Mouse (Mus musculus) cerebellum, adult 2 months (tissue): ENCODE results near the gene Mier2. TPM values are rescaled to one million over a fixed set of nuclear protein-coding genes. Genes with fewer than 3 reads are reported as not detected.
A peak's percentile ranks its signal among the peaks of the same experiment; 100 is the strongest.

Source experiments
- DNase-seq, 2 experiments: peaks; one replicate each; pipeline ENCODE4 v3.0.0; 2021
- H3K27ac ChIP-seq: fragments of 200-500 bp; 2 replicates; pipeline ENCODE4 v1.5.1; 2012; ENCODE audit warnings: low read length, control low read depth, inconsistent platforms; ENCODE audit not compliant: insufficient read depth
- H3K27me3 ChIP-seq: fragments of 200-500 bp; 2 replicates; pipeline ENCODE4 v1.6.1; 2012; ENCODE audit warnings: inconsistent platforms, mild to moderate bottlenecking, low read length, moderate library complexity; ENCODE audit not compliant: control insufficient read depth, insufficient read depth
- H3K4me1 ChIP-seq: fragments of 200-500 bp; 2 replicates; pipeline ENCODE4 v1.6.1; 2011; ENCODE audit warnings: low read length; ENCODE audit not compliant: control insufficient read depth, insufficient read depth
- H3K4me3 ChIP-seq: fragments of 200-500 bp; replicated peaks from 2 replicates; pipeline ENCODE3; 2011; ENCODE audit warnings: mild to moderate bottlenecking, low read depth, low read length, control low read depth; ENCODE audit not compliant: insufficient read depth
- CTCF ChIP-seq: fragments of 200-500 bp; IDR thresholded peaks from 2 replicates; pipeline ENCODE4 v1.5.1; 2011; ENCODE audit warnings: low read depth, mild to moderate bottlenecking, control low read depth, low read length, moderate library complexity, borderline replicate concordance; ENCODE audit not compliant: insufficient read depth
- POLR2A ChIP-seq: fragments of 200-500 bp; IDR thresholded peaks from 2 replicates; pipeline ENCODE4 v1.6.1; 2011; ENCODE audit warnings: low read length, control low read depth, borderline replicate concordance; ENCODE audit not compliant: insufficient read depth
- WGBS: fragments of 180-500 bp; shearing (Covaris S2); methylation state at CpG from one replicate; pipeline ENCODE4 v1.1.7; 2018; 5-methylcytosine and 5-hydroxymethylcytosine counted together
- polyA plus RNA-seq: library from polyadenylated mRNA; depleted of rRNA; stranded (reverse); fragments of >200 nt; gene quantifications from 2 replicates; pipeline ENCODE4 v1.2.3, GENCODE M21; 2012

Gene Mier2
- polyA plus RNA-seq, 1 experiment = 70.3 TPM

- TF ChIP-seq CTCF (no peak), POLR2A (no peak)
- H3K27ac ChIP-seq = no peak overlapping the region
- WGBS = 67% methylated on average over 11 of the region's 11 CpGs
- peaks cover 8% of the 10 kb centered on the region for H3K4me1 ChIP-seq
- no peak for DNase-seq
- no peaks in the 10 kb centered on the region for H3K27me3 ChIP-seq
- no peak overlapping the region for H3K4me3 ChIP-seq
Observed at GRCm38 (mm10) chr10:79542171-79542570, 12.8 kb downstream of the Mier2 start.

GRCm38 (mm10) chr10:79541522-79541921 lies 13.5 kb downstream of the Mier2 start:
- 41% methylated on average over 15 of the region's 15 CpGs for WGBS
- Histone ChIP-seq H3K4me1 (peaks cover 8% of the 10 kb centered on the region), H3K4me3 (no peak overlapping the region), H3K27me3 (no peaks in the 10 kb centered on the region), H3K27ac (no peak overlapping the region)
- no peak for DNase-seq
- no peak for TF ChIP-seq CTCF
- no peak for TF ChIP-seq POLR2A

- DNase-seq = peak in 1 of 2 experiments; percentile 44
- TF ChIP-seq POLR2A (no peak), CTCF (no peak)
- Histone ChIP-seq H3K4me3 (no peak overlapping the region), H3K4me1 (peaks cover 8% of the 10 kb centered on the region), H3K27ac (no peak overlapping the region), H3K27me3 (no peaks in the 10 kb centered on the region)
- 24% methylated on average over 11 of the region's 11 CpGs for WGBS
Observed at GRCm38 (mm10) chr10:79540746-79541145, 14.3 kb downstream of the Mier2 start.

- Histone ChIP-seq H3K4me3 (no peak overlapping the region), H3K4me1 (peaks cover 8% of the 10 kb centered on the region), H3K27ac (no peak overlapping the region), H3K27me3 (no peaks in the 10 kb centered on the region)
- 73% methylated on average over 16 of the region's 16 CpGs for WGBS
- no peak for DNase-seq
- no peak for TF ChIP-seq POLR2A
- no peak for TF ChIP-seq CTCF
Observed at GRCm38 (mm10) chr10:79539701-79540495, 15.1 kb downstream of the Mier2 start.

GRCm38 (mm10) chr10:79538873-79539272 lies 16.1 kb downstream of the Mier2 start:
- no peak for DNase-seq
- no peak overlapping the region for H3K4me3 ChIP-seq
- no peak overlapping the region for H3K27ac ChIP-seq
- TF ChIP-seq CTCF (no peak), POLR2A (no peak)
- peaks cover 8% of the 10 kb centered on the region for H3K4me1 ChIP-seq
- H3K27me3 ChIP-seq = no peaks in the 10 kb centered on the region
- 57% methylated on average over 4 of the region's 4 CpGs for WGBS

- no peak for TF ChIP-seq CTCF
- no peak for TF ChIP-seq POLR2A
- DNase-seq = no peak
- Histone ChIP-seq H3K4me3 (no peak overlapping the region), H3K27ac (no peak overlapping the region), H3K4me1 (peaks cover 8% of the 10 kb centered on the region), H3K27me3 (no peaks in the 10 kb centered on the region)
- WGBS = 52% methylated on average over 3 of the region's 3 CpGs
Observed at GRCm38 (mm10) chr10:79538323-79538722, 16.7 kb downstream of the Mier2 start.

GRCm38 (mm10) chr10:79537781-79538180 lies 17.2 kb downstream of the Mier2 start:
- WGBS = 87% methylated on average over 2 of the region's 2 CpGs

GRCm38 (mm10) chr10:79537271-79537670 lies 17.7 kb downstream of the Mier2 start:
- peaks cover 8% of the 10 kb centered on the region for H3K4me1 ChIP-seq
- DNase-seq = no peak
- no peak overlapping the region for H3K4me3 ChIP-seq
- no peak for TF ChIP-seq POLR2A
- TF ChIP-seq CTCF = no peak
- H3K27me3 ChIP-seq = no peaks in the 10 kb centered on the region
- 91% methylated on average over 7 of the region's 7 CpGs for WGBS
- no peak overlapping the region for H3K27ac ChIP-seq

More at GRCm38 (mm10) chr10:79537781-79538180, 17.2 kb downstream of the Mier2 start:
- Histone ChIP-seq H3K27ac (no peak overlapping the region), H3K27me3 (no peaks in the 10 kb centered on the region), H3K4me3 (no peak overlapping the region), H3K4me1 (peaks cover 8% of the 10 kb centered on the region)
- TF ChIP-seq CTCF (no peak), POLR2A (no peak)
- no peak for DNase-seq
